ENCODE assay signal across 2 mouse cellular contexts in genomic region chr1:151118530-151118929, GRCm38 (mm10).
TF ChIP-seq lines count a peak whose summit lies in the region.

No protein-coding gene starts in this region.

TF ChIP-seq in CH12.LX, 34 proteins besides CTCF, POLR2A, EP300 and RAD21 (continued from another document):
- no peak for TF ChIP-seq SIN3A (IDR thresholded peaks at IDR 0.05; ENCODE audit: low read length)
- no peak for TF ChIP-seq POLR2AphosphoS2 (IDR thresholded peaks at IDR 0.05; ENCODE audit: low read depth, low read length)
- no peak for TF ChIP-seq GABPA (IDR thresholded peaks at IDR 0.05; ENCODE audit: insufficient replicate concordance, low read depth, low read length)
- TF ChIP-seq E2F4 (IDR thresholded peaks at IDR 0.05; ENCODE audit: insufficient replicate concordance, low read depth, low read length): no peak
- no peak for TF ChIP-seq NELFE (IDR thresholded peaks at IDR 0.05; ENCODE audit: low read depth, low read length)
- TF ChIP-seq TBP (conservative IDR thresholded peaks at IDR 0.05; ENCODE audit: low read depth, low read length): no peak
- 0 out of 2 replicates have a peak, but pooled peaks have one; percentile 12 for TF ChIP-seq MYC (IDR thresholded peaks at IDR 0.05; ENCODE audit: low read depth, low read length)
- no peak for TF ChIP-seq TCF12 (IDR thresholded peaks at IDR 0.05; ENCODE audit: low read depth, low read length)
- TF ChIP-seq ETS1 (conservative IDR thresholded peaks at IDR 0.05; ENCODE audit: low read depth, low read length): 0 out of 2 replicates have a peak, but pooled peaks have one; percentile 11
- no peak for TF ChIP-seq MAZ (IDR thresholded peaks at IDR 0.05; ENCODE audit: low read depth, low read length)
- no peak for TF ChIP-seq MXI1 (IDR thresholded peaks at IDR 0.05; ENCODE audit: low read depth, low read length)
- TF ChIP-seq RCOR1 (conservative IDR thresholded peaks at IDR 0.05; ENCODE audit: low read depth, low read length): no peak
- no peak for TF ChIP-seq USF1 (IDR thresholded peaks at IDR 0.05; ENCODE audit: low read depth, low read length)
- no peak for TF ChIP-seq ZNF384 (IDR thresholded peaks at IDR 0.05; ENCODE audit: low read depth, low read length)
- TF ChIP-seq BHLHE40 (IDR thresholded peaks at IDR 0.05; ENCODE audit: low read depth, low read length): no peak

TF ChIP-seq in MEL, 35 proteins besides CTCF, POLR2A, EP300 and RAD21 (continued from another document):
- TF ChIP-seq MAFK (IDR thresholded peaks at IDR 0.05; ENCODE audit: borderline replicate concordance, low read depth, low read length) (no peak), ETS1 (IDR thresholded peaks at IDR 0.05; ENCODE audit: low read depth, low read length) (no peak), MAX (IDR thresholded peaks at IDR 0.05; ENCODE audit: low read length) (no peak), CHD2 (IDR thresholded peaks at IDR 0.05; ENCODE audit: low read length) (no peak), TCF12 (IDR thresholded peaks at IDR 0.05; ENCODE audit: low read depth, low read length) (no peak), POLR2AphosphoS5 (IDR thresholded peaks at IDR 0.05; ENCODE audit: borderline replicate concordance, low read depth, low read length) (no peak), NELFE (IDR thresholded peaks at IDR 0.05; ENCODE audit: low read depth, low read length) (no peak), MAZ (IDR thresholded peaks at IDR 0.05; ENCODE audit: low read depth, low read length) (no peak), ZKSCAN1 (IDR thresholded peaks at IDR 0.05; ENCODE audit: low read depth, low read length) (no peak)
